Mouse (Mus musculus): ENCODE results near the gene Cyp46a1. TPM values are rescaled to one million over a fixed set of nuclear protein-coding genes. Genes with fewer than 3 reads are reported as not detected.

The Cyp46a1 gene
- polyA plus RNA-seq (2014; fragmentation: Illumina TruSeq; extraction: RNeasy Lipid Tissue Mini Kit (QIAGEN cat#74804); ENCODE audit: low read depth, low replicate concordance) = 2.7 TPM

GRCm38 (mm10) chr12:108333895-108334445 is at the start of gene Cyp46a1:
TSS of gene Cyp46a1 (plus strand) at chr12:108334381.

GRCm38 (mm10) chr12:108305812-108306794 is 28.1 kb upstream of the Cyp46a1 start, which contains the start of gene Hhipl1:
TSS of gene Hhipl1 (plus strand) at chr12:108306270.

GRCm38 (mm10) chr12:108370596-108371428 is 36.6 kb downstream of the Cyp46a1 start, which contains the start of gene Eml1:
TSS of gene Eml1 (plus strand) at chr12:108370957.

Other genes starting within 250 kb of the Cyp46a1 start
- 150 TPM for gene Setd3, start 155.1 kb upstream of the Cyp46a1 start, polyA plus RNA-seq (2014; fragmentation: Illumina TruSeq; extraction: RNeasy Lipid Tissue Mini Kit (QIAGEN cat#74804); ENCODE audit: low read depth, low replicate concordance)
- gene Ccnk, start 154.8 kb upstream of the Cyp46a1 start, polyA plus RNA-seq (2014; fragmentation: Illumina TruSeq; extraction: RNeasy Lipid Tissue Mini Kit (QIAGEN cat#74804); ENCODE audit: low read depth, low replicate concordance) = 297 TPM
- gene Ccdc85c, start 59.0 kb upstream of the Cyp46a1 start, polyA plus RNA-seq (2014; fragmentation: Illumina TruSeq; extraction: RNeasy Lipid Tissue Mini Kit (QIAGEN cat#74804); ENCODE audit: low read depth, low replicate concordance) = 1.5 TPM
- 0.11 TPM for gene Hhipl1, start 28.1 kb upstream of the Cyp46a1 start, polyA plus RNA-seq (2014; fragmentation: Illumina TruSeq; extraction: RNeasy Lipid Tissue Mini Kit (QIAGEN cat#74804); ENCODE audit: low read depth, low replicate concordance)
- 2.4 TPM for gene Eml1, start 36.6 kb downstream of the Cyp46a1 start, polyA plus RNA-seq (2014; fragmentation: Illumina TruSeq; extraction: RNeasy Lipid Tissue Mini Kit (QIAGEN cat#74804); ENCODE audit: low read depth, low replicate concordance)
- gene Evl, start 220.3 kb downstream of the Cyp46a1 start, polyA plus RNA-seq (2014; fragmentation: Illumina TruSeq; extraction: RNeasy Lipid Tissue Mini Kit (QIAGEN cat#74804); ENCODE audit: low read depth, low replicate concordance) = 44.1 TPM

All from testis, adult 10 weeks (tissue).